Mouse (Mus musculus): ENCODE results near the gene Atg14.

DNA sequence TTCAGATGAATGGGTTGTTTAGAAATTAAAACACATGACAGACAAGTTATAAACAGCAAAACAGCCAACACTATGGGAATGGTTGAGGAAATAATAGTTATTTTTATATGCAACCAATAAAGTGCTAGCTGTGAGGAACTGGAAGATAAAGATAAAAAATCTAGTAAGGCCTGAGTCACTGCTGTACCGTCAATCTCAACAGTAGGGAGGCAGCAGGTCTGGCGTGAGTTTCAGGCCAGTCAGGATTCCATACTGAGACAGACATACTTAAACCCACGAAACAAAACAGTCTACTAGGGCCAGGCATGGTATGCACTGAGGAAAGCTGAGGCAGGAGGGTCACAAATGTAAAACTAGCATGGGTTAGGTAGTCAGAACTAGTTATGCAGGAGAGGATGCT is 42.2 kb downstream of the Atg14 start:
- no peak for TF ChIP-seq CTCF (IDR thresholded peaks at IDR 0.05; ENCODE audit: low read depth, low read length)
- no peak for TF ChIP-seq POLR2A (IDR thresholded peaks at IDR 0.05; ENCODE audit: borderline replicate concordance, low read depth, low read length)
